Mouse (Mus musculus) mature B cell (primary cell): Measurements from ENCODE around the gene Fgfr2.

Experiments
- in situ Hi-C: fragments of 300-500 bp; cut with MboI; formaldehyde crosslinking; loops from 2 replicates; pipeline ENCODE4 v1.14.3; 2019

The Fgfr2 gene

GRCm38 (mm10) chr7:130368036-130368826, 2754.9 kb downstream of the Fgfr2 start:
- in situ Hi-C loops = no loop called here

- in situ Hi-C loops = no loop called here
Measured at GRCm38 (mm10) chr7:130367222-130368035, 2755.7 kb downstream of the Fgfr2 start.

- in situ Hi-C loops = no loop called here
Measured at GRCm38 (mm10) chr7:130365711-130366110, 2757.4 kb downstream of the Fgfr2 start.

- in situ Hi-C loops = no loop called here
Measured at GRCm38 (mm10) chr7:130340412-130341152, 2782.6 kb downstream of the Fgfr2 start.

- in situ Hi-C loops = no loop called here
Measured at GRCm38 (mm10) chr7:130337601-130338000, 2785.5 kb downstream of the Fgfr2 start.

GRCm38 (mm10) chr7:130335440-130336051, 2787.6 kb downstream of the Fgfr2 start:
- in situ Hi-C loops = no loop called here

- in situ Hi-C loops = no loop called here
Measured at GRCm38 (mm10) chr7:130332515-130333220, 2790.5 kb downstream of the Fgfr2 start.

GRCm38 (mm10) chr7:130327603-130328365, 2795.4 kb downstream of the Fgfr2 start:
- in situ Hi-C loops = no loop called here

- in situ Hi-C loops = no loop called here
Measured at GRCm38 (mm10) chr7:130325983-130326433, 2797.1 kb downstream of the Fgfr2 start.

GRCm38 (mm10) chr7:130324716-130325401, 2798.3 kb downstream of the Fgfr2 start:
- in situ Hi-C loops = no loop called here

GRCm38 (mm10) chr7:130323766-130324165, 2799.4 kb downstream of the Fgfr2 start:
- in situ Hi-C loops = no loop called here

GRCm38 (mm10) chr7:130319799-130320556, 2803.2 kb downstream of the Fgfr2 start:
- in situ Hi-C loops = no loop called here

GRCm38 (mm10) chr7:130316294-130316693, 2806.9 kb downstream of the Fgfr2 start:
- in situ Hi-C loops = no loop called here

- in situ Hi-C loops = no loop called here
Measured at GRCm38 (mm10) chr7:130315221-130315620, 2807.9 kb downstream of the Fgfr2 start.

- in situ Hi-C loops = no loop called here
Measured at GRCm38 (mm10) chr7:130314658-130315057, 2808.5 kb downstream of the Fgfr2 start.

- in situ Hi-C loops = no loop called here
Measured at GRCm38 (mm10) chr7:130311362-130311761, 2811.8 kb downstream of the Fgfr2 start.

- in situ Hi-C loops = no loop called here
Measured at GRCm38 (mm10) chr7:130309180-130309579, 2814.0 kb downstream of the Fgfr2 start.

- in situ Hi-C loops = no loop called here
Measured at GRCm38 (mm10) chr7:130307036-130307435, 2816.1 kb downstream of the Fgfr2 start.

GRCm38 (mm10) chr7:130304642-130305041, 2818.5 kb downstream of the Fgfr2 start:
- in situ Hi-C loops = no loop called here
